Mouse (Mus musculus) layer of hippocampus, postnatal 14 days (tissue): ENCODE data around the gene Vav1. TPM values are rescaled to one million over a fixed set of nuclear protein-coding genes. Genes with fewer than 3 reads are reported as not detected.

Experiments
- DNase-seq, 2 experiments: peaks; one replicate each; pipeline ENCODE4 v3.0.0; 2021 to 2022; ENCODE audit warnings: low spot score in 2 of 2, mixed read lengths in 1 of 2
- long read RNA-seq, 2 experiments: library from polyadenylated mRNA; stranded (forward); transcript quantifications; one replicate each; pipeline ENCODE4 v2.0.0; 2021
- total RNA-seq, 2 experiments: library from RNA; stranded (reverse); gene quantifications; 2 replicates each; pipeline ENCODE4 v1.2.3; 2021

Vav1 gene
- total RNA-seq = 1 to 10 TPM; 5.0 to 5.3 TPM
- long read RNA-seq, experiment 1, partial matches to known transcripts = 1 of 4 reads
- long read RNA-seq, experiment 1, other reads (novel, unspliced or antisense) = 3 of 4 reads
- long read RNA-seq, experiment 2, partial matches to known transcripts = 0 of 2 reads
- long read RNA-seq, experiment 2, other reads (novel, unspliced or antisense) = 2 of 2 reads

- DNase-seq = peak in 1 of 2 experiments; percentile 30
These were observed at the start of gene Vav1 for GRCm38 (mm10) chr17:57278943-57279590. Vav1 (plus strand) TSS chr17:57279100.

GRCm38 (mm10) chr17:57229851-57230727 lies 48.8 kb upstream of the Vav1 start:
- DNase-seq = no peak

- DNase-seq = no peak
These were observed 48.2 kb upstream of the Vav1 start for GRCm38 (mm10) chr17:57230728-57231125.

- DNase-seq = no peak
These were observed 47.6 kb upstream of the Vav1 start for GRCm38 (mm10) chr17:57231321-57231771.

- no peak for DNase-seq
These were observed 46.7 kb upstream of the Vav1 start for GRCm38 (mm10) chr17:57232200-57232599.

GRCm38 (mm10) chr17:57233038-57233437 lies 45.9 kb upstream of the Vav1 start:
- no peak for DNase-seq

- no peak for DNase-seq
These were observed 44.5 kb upstream of the Vav1 start for GRCm38 (mm10) chr17:57234254-57234928.

- DNase-seq = no peak
These were observed 43.1 kb upstream of the Vav1 start for GRCm38 (mm10) chr17:57235803-57236202.

GRCm38 (mm10) chr17:57237181-57237580 lies 41.7 kb upstream of the Vav1 start:
- DNase-seq = no peak

GRCm38 (mm10) chr17:57243650-57244370 lies 35.1 kb upstream of the Vav1 start:
- no peak for DNase-seq

GRCm38 (mm10) chr17:57245311-57245929 lies 33.5 kb upstream of the Vav1 start:
- no peak for DNase-seq

GRCm38 (mm10) chr17:57246663-57247392 lies 32.1 kb upstream of the Vav1 start:
- no peak for DNase-seq

GRCm38 (mm10) chr17:57247393-57248200 lies 31.3 kb upstream of the Vav1 start:
- DNase-seq = peak; percentile 94 to 99

GRCm38 (mm10) chr17:57248201-57248699 lies 30.6 kb upstream of the Vav1 start, which contains the start of gene Gpr108:
Gpr108 (minus strand) TSS chr17:57248446.
- peak; percentile 81 to 87 for DNase-seq

GRCm38 (mm10) chr17:57248771-57249170 lies 30.1 kb upstream of the Vav1 start:
- DNase-seq = no peak

- DNase-seq = peak; percentile 87 to 94
These were observed 29.4 kb upstream of the Vav1 start, which contains the start of gene Trip10 for GRCm38 (mm10) chr17:57249186-57250181. Trip10 (plus strand) TSS chr17:57249455.
